Mouse (Mus musculus): Measurements from ENCODE around the gene Map1s. TPM values are rescaled to one million over a fixed set of nuclear protein-coding genes. Genes with fewer than 3 reads are reported as not detected.

Gene Map1s
- polyA plus RNA-seq, 1 experiment from 2014 or later: 30.9 TPM

GRCm38 (mm10) chr8:70868559-70869198 lies 37.1 kb upstream of the Map1s start:
- Histone ChIP-seq H3K27me3 (replicated peaks) (peaks cover 16% of the 10 kb centered on the region), H3K36me3 (peaks cover 12% of the 10 kb centered on the region), H3K9ac (peak overlapping the region; percentile 42; the same call in 1 of the 2 replicates), H3K27ac (peak overlapping the region; percentile 34), H3K4me1 (peaks cover 76% of the 10 kb centered on the region), H3K4me2 (peak overlapping the region; percentile 58), H3K4me3 (peak overlapping the region; percentile 25), H3K9me3 (replicated peaks) (no peaks in the 10 kb centered on the region)
- WGBS (ENCODE audit: insufficient replicate concordance): 37% methylated on average over 40 of the region's 40 CpGs
- ATAC-seq: 0 out of 2 replicates have a peak, but pooled peaks have one; percentile 14

GRCm38 (mm10) chr8:70869199-70869571 lies 36.5 kb upstream of the Map1s start:
- H3K4me2 ChIP-seq: peak overlapping the region; percentile 58
- H3K9ac ChIP-seq: 0 out of 2 replicates have a peak overlapping the region, but pooled peaks have one; percentile 1
- H3K9me3 ChIP-seq (replicated peaks): no peaks in the 10 kb centered on the region
- peak overlapping the region; percentile 34 for H3K27ac ChIP-seq
- H3K36me3 ChIP-seq: peaks cover 12% of the 10 kb centered on the region
- H3K4me1 ChIP-seq: peaks cover 76% of the 10 kb centered on the region
- ATAC-seq: no peak
- H3K27me3 ChIP-seq (replicated peaks): peaks cover 11% of the 10 kb centered on the region
- 51% methylated on average over 5 of the region's 5 CpGs for WGBS (ENCODE audit: insufficient replicate concordance)
- peak overlapping the region; percentile 25; the same call in 1 of the 2 replicates for H3K4me3 ChIP-seq

GRCm38 (mm10) chr8:70869601-70870041 lies 36.1 kb upstream of the Map1s start:
- Histone ChIP-seq H3K36me3 (peaks cover 12% of the 10 kb centered on the region), H3K27ac (peak overlapping the region; percentile 11; the same call in 1 of the 2 replicates), H3K9ac (0 out of 2 replicates have a peak overlapping the region, but pooled peaks have one; percentile 1), H3K4me2 (peak overlapping the region; percentile 58; the same call in 1 of the 2 replicates), H3K27me3 (replicated peaks) (peaks cover 7% of the 10 kb centered on the region), H3K9me3 (replicated peaks) (no peaks in the 10 kb centered on the region), H3K4me1 (peaks cover 73% of the 10 kb centered on the region), H3K4me3 (no peak overlapping the region)
- ATAC-seq: no peak
- WGBS (ENCODE audit: insufficient replicate concordance): 50% methylated on average over 16 of the region's 16 CpGs

- peaks cover 12% of the 10 kb centered on the region for H3K36me3 ChIP-seq
- no peak for ATAC-seq
- peak overlapping the region; percentile 10; the same call in 1 of the 2 replicates for H3K9ac ChIP-seq
- no peaks in the 10 kb centered on the region for H3K27me3 ChIP-seq (replicated peaks)
- H3K27ac ChIP-seq: peak overlapping the region; percentile 63
- peaks cover 66% of the 10 kb centered on the region for H3K4me1 ChIP-seq
- H3K4me2 ChIP-seq: peak overlapping the region; percentile 72; the same call in 1 of the 2 replicates
- WGBS (ENCODE audit: insufficient replicate concordance): 82% methylated on average over 5 of the region's 5 CpGs
- no peaks in the 10 kb centered on the region for H3K9me3 ChIP-seq (replicated peaks)
- H3K4me3 ChIP-seq: no peak overlapping the region
These were observed 34.4 kb upstream of the Map1s start for GRCm38 (mm10) chr8:70871195-70871807.

GRCm38 (mm10) chr8:70872643-70873363 lies 32.9 kb upstream of the Map1s start:
- Histone ChIP-seq H3K36me3 (peaks cover 9% of the 10 kb centered on the region), H3K4me1 (peaks cover 62% of the 10 kb centered on the region), H3K4me3 (peak overlapping the region; percentile 83), H3K9ac (peak overlapping the region; percentile 77), H3K27me3 (replicated peaks) (peaks cover 2% of the 10 kb centered on the region; the same call in 1 of the 2 replicates), H3K4me2 (peak overlapping the region; percentile 72), H3K9me3 (replicated peaks) (no peaks in the 10 kb centered on the region), H3K27ac (peak overlapping the region; percentile 85)
- 2% methylated on average over 31 of the region's 31 CpGs for WGBS (ENCODE audit: insufficient replicate concordance)
- ATAC-seq: no peak

GRCm38 (mm10) chr8:70873364-70873985 lies 32.3 kb upstream of the Map1s start, which contains the start of gene Ccdc124:
Ccdc124 (minus strand) TSS chr8:70873935.
- Histone ChIP-seq H3K4me1 (peaks cover 55% of the 10 kb centered on the region), H3K27ac (peak within 1 kb of the TSS; percentile 85), H3K36me3 (peaks cover 2% of the 10 kb centered on the region), H3K9me3 (replicated peaks) (no peaks in the 10 kb centered on the region), H3K9ac (peak within 1 kb of the TSS; percentile 77), H3K4me2 (peak within 1 kb of the TSS; percentile 72), H3K4me3 (peak within 1 kb of the TSS; percentile 83), H3K27me3 (replicated peaks) (peaks cover 7% of the 10 kb centered on the region; the same call in 1 of the 2 replicates)
- ATAC-seq: peak; percentile 86
- WGBS (ENCODE audit: insufficient replicate concordance): 1% methylated on average over 46 of the region's 46 CpGs

GRCm38 (mm10) chr8:70874441-70874840 lies 31.3 kb upstream of the Map1s start:
- H3K4me1 ChIP-seq: peaks cover 45% of the 10 kb centered on the region

GRCm38 (mm10) chr8:70876382-70876781 lies 29.4 kb upstream of the Map1s start:
- WGBS (ENCODE audit: insufficient replicate concordance): 29% methylated on average over 4 of the region's 4 CpGs
- ATAC-seq: no peak
- Histone ChIP-seq H3K4me1 (peaks cover 30% of the 10 kb centered on the region), H3K9ac (peak overlapping the region; percentile 27; the same call in 1 of the 2 replicates), H3K36me3 (no peaks in the 10 kb centered on the region), H3K4me2 (peak overlapping the region; percentile 18; the same call in 1 of the 2 replicates), H3K27me3 (replicated peaks) (peaks cover 26% of the 10 kb centered on the region), H3K27ac (no peak overlapping the region), H3K4me3 (no peak overlapping the region), H3K9me3 (replicated peaks) (no peaks in the 10 kb centered on the region)

More at GRCm38 (mm10) chr8:70874441-70874840, 31.3 kb upstream of the Map1s start:
- Histone ChIP-seq H3K27me3 (replicated peaks) (peaks cover 11% of the 10 kb centered on the region), H3K9me3 (replicated peaks) (no peaks in the 10 kb centered on the region), H3K4me2 (no peak overlapping the region), H3K4me3 (no peak overlapping the region), H3K27ac (no peak overlapping the region), H3K36me3 (no peaks in the 10 kb centered on the region), H3K9ac (no peak overlapping the region)
- no peak for ATAC-seq
- 87% methylated on average over 13 of the region's 13 CpGs for WGBS (ENCODE audit: insufficient replicate concordance)

GRCm38 (mm10) chr8:70878178-70878577 lies 27.6 kb upstream of the Map1s start:
- Histone ChIP-seq H3K4me1 (peaks cover 18% of the 10 kb centered on the region), H3K4me3 (no peak overlapping the region), H3K27ac (no peak overlapping the region), H3K36me3 (no peaks in the 10 kb centered on the region), H3K9ac (no peak overlapping the region), H3K27me3 (replicated peaks) (peaks cover 26% of the 10 kb centered on the region), H3K9me3 (replicated peaks) (no peaks in the 10 kb centered on the region), H3K4me2 (no peak overlapping the region)
- no peak for ATAC-seq
- 44% methylated on average over 2 of the region's 2 CpGs for WGBS (ENCODE audit: insufficient replicate concordance)

- no peak for ATAC-seq
- WGBS (ENCODE audit: insufficient replicate concordance): 67% methylated on average over 4 of the region's 4 CpGs
These were observed 26.2 kb upstream of the Map1s start for GRCm38 (mm10) chr8:70879500-70879899.

GRCm38 (mm10) chr8:70880126-70880525 lies 25.6 kb upstream of the Map1s start:
- Histone ChIP-seq H3K4me3 (no peak overlapping the region), H3K27ac (no peak overlapping the region), H3K27me3 (replicated peaks) (peaks cover 28% of the 10 kb centered on the region), H3K4me1 (peaks cover 18% of the 10 kb centered on the region), H3K36me3 (no peaks in the 10 kb centered on the region), H3K9ac (no peak overlapping the region), H3K9me3 (replicated peaks) (no peaks in the 10 kb centered on the region), H3K4me2 (no peak overlapping the region)
- ATAC-seq: no peak
- 11% methylated on average over 4 of the region's 4 CpGs for WGBS (ENCODE audit: insufficient replicate concordance)

More at GRCm38 (mm10) chr8:70879500-70879899, 26.2 kb upstream of the Map1s start:
- H3K4me3 ChIP-seq: no peak overlapping the region
- no peak overlapping the region for H3K9ac ChIP-seq
- H3K27ac ChIP-seq: no peak overlapping the region
- peaks cover 12% of the 10 kb centered on the region for H3K4me1 ChIP-seq
- peaks cover 26% of the 10 kb centered on the region for H3K27me3 ChIP-seq (replicated peaks)
- H3K9me3 ChIP-seq (replicated peaks): no peaks in the 10 kb centered on the region
- no peak overlapping the region for H3K4me2 ChIP-seq
- no peaks in the 10 kb centered on the region for H3K36me3 ChIP-seq

Data from liver, embryonic 12.5 days (tissue).